Mouse (Mus musculus): ENCODE results near the gene Rundc1.

DNA sequence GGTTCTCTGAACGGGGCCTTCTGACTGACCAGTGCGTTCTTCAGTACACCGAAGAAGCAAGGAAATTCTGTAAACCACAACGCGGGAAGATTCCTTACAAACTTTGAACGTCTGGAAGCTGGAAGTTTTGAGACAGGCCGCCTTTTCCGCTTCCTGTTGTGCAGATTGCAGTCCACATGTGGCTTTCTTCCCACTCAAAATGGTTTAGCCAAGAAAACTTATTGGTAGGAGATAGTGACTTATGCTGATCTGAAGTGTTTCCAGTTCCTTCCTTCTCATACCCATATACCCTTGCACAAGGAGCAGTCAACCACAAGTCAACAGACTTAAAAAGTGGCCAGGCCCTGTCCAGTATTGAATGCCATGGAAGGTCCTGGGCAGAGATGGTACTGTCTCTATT lies 1.3 kb downstream of the Rundc1 start:
- TF ChIP-seq CTCF (IDR thresholded peaks at IDR 0.05; ENCODE audit: extremely low read depth, insufficient read depth, insufficient read length, insufficient replicate concordance) (no peak), POLR2A (IDR thresholded peaks at IDR 0.05; ENCODE audit: low read depth, low read length) (no peak)

Data from spleen, adult 2 months (tissue).